Mouse (Mus musculus) CD4-positive, CD25-positive, alpha-beta regulatory T cell, adult 4 months (primary cell): ENCODE results near the gene Tbk1. TPM values are rescaled to one million over a fixed set of nuclear protein-coding genes. Genes with fewer than 3 reads are reported as not detected.
A peak's percentile ranks its signal among the peaks of the same experiment; 100 is the strongest.

Experiments used
- ATAC-seq: one replicate; pipeline ENCODE4 v1.8.0; 2017
- polyA plus RNA-seq, 2 experiments: library from polyadenylated mRNA; unstranded; fragments of 100-300 nt; shearing (Covaris generic); gene quantifications; one replicate each; pipeline ENCODE4 v1.2.1; 2017

Tbk1 gene
- polyA plus RNA-seq, 2 experiments from 2014 or later = 86.5 to 118 TPM

DNA sequence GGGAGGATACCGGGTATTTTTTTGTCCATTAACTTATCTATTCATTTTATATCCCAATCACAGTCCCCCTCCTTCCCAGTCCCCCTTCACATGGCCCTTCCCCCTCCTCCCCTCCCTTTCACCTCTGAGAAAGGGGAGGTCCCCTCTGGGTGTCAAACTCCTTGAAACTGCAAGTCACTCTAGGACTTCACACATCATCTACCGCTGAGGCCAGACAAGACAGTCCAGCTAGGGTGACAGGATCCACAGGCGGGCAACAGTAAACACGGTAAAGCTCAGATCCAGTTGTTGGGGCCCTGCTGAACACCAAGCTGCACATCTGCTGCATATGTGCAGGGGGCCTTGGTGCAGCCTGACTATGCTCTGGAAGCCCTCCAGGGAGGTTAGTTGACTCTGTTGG is 51.6 kb downstream of the Tbk1 start:
- ATAC-seq = no peak

DNA sequence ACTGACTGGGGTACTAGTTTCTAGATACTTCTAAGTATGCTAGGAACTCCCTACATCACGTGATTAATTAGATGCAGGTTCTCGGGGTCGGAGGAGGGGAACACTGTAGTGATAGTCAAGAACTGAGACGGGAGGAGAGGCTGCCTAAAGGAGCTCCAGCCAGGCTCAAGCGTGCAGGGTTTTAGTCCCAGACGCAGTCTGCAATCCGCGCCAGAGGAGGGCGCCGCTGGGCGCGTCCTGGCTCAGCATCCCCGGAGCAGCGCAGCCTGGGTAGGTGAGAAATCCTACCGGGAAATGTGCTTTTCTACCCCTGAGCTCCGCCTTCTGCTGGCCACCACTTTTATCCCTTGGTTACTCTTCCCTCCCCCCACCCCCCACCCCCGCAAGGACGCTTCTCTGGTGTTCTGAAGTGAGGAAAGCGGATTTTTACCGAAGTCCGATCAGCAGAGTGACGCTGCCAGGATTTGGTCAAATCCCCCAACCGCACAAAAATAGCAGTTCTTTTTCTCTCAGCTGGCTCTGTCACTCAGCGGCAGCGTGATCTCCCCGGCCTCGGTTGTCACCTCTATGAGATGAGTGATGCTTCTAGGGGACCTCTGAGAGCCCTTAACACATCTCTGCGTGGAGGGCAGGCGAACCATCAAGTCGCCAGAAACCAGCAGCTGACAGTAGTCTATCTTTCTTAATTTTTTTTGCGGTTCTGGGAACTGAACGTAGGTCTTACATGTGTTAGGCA is 53.3 kb downstream of the Tbk1 start:
- no peak for ATAC-seq

DNA sequence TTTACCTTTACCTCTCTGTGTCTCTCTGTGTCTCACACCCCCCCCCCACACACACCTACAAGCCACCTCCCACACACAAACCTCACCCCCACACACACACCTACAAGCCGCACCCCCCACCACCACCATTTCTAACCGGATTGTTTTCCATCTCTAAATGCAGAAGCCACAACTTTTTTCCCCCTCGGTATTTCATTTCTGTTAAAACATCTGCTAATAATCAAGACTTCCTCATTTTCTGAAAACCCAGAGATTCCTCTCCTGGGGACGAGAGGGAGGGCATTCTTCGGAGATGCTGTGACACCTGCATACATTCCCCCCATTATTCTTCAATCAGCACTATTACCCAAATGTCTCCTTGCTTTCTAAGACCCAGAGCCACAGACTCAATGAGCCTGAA is 55.0 kb downstream of the Tbk1 start:
- ATAC-seq = no peak

DNA sequence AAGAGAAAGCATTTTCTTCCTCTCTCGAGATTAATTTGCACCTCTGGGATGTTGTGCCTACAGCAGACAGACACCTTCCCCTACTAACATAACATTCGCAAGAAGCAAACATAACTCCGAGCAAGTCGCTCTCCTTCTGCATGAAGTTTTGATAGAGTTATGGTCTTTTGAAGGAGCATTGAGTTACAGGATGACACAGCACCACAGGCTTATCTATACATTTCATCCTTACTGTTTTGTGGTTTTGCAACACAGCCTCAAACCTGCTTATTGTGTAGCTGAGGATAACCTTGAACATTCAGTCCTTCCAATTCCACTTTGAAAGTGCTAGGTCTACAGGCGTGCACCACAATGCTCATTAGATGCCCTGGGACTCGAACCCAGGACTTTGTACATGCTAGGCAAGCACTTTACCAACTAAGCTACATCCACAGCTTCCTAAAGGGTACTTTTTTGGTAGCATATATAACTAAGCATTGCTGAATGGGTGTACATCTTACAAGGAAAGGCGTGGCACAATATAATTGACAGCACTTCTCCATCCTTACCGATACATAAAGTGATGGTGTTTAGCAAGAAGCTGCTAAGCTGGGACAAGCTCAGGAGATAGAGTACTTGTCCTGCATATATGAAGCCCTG is 56.1 kb downstream of the Tbk1 start:
- ATAC-seq = no peak

DNA sequence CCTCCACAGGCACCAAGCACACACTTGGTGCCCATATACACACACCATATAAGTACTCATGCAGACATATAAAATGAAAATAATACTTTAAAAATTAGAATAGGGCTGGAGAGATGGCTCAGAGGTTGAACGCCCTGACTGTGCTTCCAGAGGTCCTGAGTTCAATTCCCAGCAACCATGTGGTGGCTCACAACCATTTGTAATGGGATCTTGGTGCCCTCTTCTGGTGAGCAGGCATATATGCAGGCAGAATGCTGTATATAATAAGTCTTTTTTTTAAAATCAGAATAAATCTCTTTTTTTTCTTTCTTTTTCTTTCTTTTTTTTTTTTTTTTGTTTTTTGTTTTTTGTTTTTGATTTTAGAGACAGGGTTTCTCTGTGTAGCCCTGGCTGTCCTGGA is 57.3 kb downstream of the Tbk1 start:
- ATAC-seq = no peak

DNA sequence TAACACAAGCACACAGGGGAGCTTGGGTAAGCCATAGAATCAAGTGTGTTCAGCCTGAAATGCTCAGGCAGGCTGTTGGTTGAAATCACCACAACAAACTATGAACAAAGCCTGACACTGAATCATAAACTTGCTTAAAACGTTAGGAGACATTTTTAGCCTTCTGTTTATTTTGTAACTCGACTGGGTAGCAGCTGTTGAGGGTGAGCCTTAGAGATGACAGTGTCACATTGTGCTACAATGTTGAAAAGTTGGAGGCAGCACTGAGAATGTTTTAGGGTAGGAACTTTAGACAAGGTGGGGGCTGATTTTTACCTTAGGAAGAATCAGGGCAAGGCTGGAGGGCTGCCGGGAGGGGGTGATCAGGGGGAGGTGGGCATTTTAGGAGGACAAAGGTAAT is 58.1 kb downstream of the Tbk1 start:
- ATAC-seq = no peak

DNA sequence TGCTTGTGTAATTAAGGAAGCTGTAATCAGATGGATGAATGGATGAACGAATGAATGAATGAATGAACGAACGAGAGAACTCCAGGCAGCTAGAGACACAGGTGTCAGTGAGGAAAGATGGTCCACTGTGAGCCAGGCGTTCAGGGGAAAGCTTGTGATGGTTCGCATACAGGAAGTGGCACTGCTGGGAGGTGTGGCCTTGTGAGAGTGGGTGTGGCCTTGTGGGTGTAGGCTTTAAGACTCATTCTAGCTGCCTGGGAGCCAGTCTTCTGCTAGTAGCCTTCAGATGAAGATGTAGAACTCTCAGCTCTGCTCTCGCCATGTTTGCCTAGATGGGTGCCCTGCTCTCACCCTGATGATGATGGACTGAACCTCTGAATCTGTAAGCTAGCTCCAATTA is 59.5 kb downstream of the Tbk1 start:
- peak; percentile 47 for ATAC-seq

DNA sequence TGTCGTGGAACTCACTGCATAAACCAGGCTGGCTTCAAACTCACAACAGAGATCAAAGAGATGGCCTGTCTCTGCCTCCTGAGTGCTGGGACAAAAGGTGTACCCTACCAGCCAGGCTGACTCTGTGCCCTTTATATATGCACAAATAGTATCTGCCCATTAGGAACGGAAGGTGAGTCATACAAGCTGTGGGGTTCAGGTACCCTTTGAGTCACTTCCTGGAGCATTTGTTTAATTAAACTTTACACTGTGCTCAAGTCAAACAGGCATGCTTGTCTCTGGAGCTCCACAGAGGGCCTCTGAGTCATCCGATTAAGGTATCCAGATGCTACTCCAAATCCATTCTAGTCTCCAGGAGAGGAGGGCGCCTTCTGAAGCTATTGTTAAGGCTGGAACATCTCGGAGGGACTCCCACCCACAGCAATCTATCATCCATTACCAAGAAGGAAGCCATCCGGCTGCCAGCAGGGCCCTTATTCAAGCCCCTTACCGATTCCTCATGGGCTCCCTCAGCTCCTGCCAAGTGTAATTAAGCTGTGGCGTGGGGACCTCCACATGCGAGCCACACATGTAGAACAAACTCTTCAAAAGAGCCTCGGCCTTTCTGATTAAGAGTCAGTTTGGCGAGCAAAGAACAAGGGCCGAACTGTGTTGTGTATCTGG is 65.5 kb downstream of the Tbk1 start:
- ATAC-seq = peak; percentile 97

DNA sequence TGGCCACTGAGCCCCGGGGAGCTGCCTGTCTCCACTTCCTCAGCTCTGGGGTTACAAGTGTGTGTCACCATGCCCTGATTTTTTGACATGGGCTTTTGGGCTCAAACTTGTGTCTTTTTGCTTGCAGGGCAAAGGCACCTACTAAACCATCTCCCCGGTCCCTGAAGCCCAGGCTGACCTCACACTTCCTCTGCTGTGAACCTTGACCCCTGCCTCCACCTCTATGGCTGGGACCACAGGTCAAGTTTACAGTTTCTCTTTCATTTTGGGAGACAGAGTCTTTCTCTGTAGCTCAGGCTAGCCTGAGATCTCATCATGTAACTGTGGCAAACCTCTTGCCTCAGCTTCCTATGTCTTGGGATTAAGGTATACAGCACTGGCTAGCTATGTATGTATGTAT is 66.9 kb downstream of the Tbk1 start:
- ATAC-seq = no peak

DNA sequence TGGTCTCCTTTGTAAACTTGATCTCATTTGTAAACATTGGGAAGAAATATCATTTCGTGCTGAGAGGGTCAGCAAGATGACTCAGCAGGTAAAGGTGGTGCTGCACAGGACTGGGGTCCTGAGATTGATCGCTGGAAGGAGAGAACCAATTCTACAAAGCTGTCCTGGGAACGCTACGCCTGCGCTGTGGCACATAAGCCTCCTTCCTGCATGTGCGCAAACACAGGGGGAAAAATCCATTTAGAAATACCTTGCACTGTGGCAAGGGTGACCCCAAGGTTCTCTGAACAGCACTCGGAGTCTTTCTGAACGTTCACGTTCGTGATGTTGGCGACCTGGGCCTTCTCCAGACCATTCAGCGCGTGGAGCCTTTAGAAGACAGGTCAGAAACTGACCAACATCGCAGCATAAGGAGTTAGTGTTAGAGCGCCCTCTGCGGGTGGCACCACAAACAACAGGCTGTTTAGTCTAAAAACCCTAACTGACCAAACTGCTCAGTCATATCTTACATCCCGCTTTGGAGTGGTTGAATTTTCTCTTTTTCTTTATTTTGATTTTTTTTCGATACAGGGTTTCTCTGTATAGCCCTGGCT is 70.5 kb downstream of the Tbk1 start:
- peak; percentile 37 for ATAC-seq

DNA sequence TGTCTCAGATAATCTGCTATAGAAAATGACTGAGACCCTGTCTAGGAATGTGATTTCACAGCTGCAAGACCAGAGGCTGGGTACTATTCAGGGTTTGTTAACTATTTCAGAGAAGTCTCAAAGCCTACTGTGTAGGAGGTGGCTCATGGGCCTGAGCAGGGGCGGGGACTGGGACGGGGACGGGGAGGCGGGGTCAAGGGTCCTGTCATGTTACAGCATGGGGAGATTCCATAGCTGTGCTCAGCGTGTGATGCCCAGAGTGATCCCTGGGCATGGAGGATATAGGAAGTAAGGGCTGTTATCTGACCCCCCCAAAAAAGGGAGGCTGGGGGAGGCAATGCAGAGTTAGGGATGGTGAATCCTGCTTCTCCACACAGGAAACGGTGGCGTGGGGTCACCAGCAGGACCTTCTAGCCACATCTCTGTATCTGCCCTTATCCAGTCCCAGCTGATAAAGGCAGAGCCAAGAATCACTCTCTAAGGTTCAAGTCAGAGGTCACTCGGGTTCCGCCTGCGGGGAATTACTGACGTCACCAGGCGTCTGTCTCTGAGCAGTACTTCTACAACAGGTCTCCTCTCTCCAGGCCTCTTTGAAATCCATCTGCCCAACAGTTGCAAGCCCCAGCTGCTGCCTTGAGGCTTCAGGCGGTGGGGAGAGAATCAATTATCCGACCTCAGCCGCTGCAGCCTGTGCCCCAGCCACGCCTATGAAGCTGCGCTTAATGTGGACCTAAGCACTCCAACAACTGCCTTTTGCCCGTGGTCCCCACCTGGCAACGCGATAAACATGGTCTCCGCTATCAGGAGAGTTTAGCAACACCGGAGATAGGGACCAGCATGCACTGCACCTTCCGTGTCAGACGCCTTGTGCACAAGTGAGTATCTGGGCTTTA is 76.6 kb downstream of the Tbk1 start:
- no peak for ATAC-seq

DNA sequence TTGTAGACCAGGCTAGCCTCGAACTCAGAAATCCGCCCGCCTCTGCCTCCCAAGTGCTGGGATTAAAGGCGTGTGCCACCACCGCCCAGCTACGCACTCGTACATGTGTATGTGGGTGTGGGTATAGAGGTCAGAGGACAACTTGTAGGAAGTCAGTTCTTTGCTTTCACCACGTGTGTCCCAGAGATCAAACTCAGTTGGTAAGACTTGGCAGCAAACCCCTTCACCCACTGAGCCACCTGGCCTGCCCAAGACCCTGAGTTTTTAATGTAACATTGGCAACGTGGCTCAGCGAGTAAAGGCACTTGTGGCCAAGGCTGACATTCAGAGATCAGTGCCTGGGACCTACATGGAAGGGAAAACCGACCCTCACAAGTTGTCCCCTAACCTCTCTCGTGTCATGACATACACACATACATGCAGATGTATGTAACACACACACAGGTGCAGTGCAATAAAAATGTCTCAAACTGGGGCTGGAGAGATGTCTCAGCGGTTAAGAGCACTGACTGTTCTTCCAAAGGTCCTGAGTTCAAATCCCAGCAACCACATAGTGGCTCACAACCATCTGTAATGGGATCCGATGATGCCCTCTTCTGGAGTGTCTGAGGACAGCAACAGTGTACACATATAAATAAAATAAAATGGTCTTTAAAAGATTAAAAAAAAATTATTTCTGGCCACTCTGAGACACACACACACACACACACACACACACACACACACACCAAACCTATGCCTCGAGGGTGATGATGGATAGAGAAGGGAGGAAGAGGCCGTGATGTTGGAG is 78.6 kb downstream of the Tbk1 start:
- ATAC-seq = peak; percentile 1

DNA sequence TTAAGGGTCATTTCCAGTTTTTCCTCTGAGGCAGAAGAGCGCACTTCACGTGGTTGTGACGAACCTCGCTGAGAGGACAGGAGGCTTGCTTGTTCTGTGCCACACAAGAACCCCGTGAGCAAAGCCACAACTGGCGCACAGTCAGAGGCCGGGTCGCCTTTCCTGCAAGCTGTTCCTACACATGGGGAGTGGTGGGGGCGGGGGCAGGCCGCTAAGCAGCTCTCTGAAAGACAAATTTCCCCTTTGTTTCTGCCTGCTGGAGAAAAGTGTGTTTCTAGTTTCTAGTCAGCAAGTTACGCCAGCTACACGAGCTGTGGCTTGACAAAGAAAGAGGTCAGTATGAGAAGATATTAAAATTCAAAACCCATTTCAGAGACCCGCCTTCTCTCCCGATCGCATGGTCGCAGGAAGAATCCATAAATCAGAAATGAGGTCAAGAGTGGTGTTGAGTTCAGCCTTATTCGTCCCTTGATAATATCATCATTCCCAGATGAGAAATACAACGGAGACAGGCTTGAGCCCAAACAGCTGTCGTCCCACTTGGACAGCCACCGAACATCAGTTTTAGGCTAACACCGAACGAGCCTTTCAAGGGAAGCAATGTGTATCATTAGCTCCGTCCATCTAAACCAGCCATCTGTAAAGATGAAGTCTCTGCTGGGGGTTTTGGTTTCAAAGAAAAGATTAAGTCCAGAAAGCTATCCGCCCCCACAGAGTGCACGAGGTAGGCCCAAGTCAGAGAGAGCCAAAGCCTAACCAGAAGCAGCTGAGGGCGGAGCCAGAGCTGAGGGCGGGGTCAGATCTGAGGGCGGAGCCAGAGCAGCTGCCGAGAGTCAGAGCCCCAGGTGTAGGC is 79.6 kb downstream of the Tbk1 start:
- ATAC-seq = peak; percentile 85

DNA sequence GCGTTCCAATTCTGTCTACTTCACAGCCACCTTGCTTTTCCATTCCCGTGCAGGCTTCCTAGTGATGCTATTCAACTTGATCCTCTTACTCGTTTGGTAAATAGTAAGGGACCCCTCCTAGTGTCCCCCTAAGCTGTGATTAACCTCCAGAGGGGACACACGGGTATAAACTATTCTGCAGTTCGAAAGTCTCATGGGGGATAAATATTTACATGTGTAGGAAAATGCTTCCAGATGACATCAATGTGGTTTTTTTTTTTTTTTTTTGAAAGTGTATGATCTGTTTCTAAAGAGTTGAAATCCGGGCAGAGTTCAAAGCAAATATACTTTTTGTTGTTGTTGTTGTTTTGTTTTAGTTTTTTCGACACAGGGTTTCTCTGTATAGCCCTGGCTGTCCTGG is 80.7 kb downstream of the Tbk1 start:
- ATAC-seq = no peak

DNA sequence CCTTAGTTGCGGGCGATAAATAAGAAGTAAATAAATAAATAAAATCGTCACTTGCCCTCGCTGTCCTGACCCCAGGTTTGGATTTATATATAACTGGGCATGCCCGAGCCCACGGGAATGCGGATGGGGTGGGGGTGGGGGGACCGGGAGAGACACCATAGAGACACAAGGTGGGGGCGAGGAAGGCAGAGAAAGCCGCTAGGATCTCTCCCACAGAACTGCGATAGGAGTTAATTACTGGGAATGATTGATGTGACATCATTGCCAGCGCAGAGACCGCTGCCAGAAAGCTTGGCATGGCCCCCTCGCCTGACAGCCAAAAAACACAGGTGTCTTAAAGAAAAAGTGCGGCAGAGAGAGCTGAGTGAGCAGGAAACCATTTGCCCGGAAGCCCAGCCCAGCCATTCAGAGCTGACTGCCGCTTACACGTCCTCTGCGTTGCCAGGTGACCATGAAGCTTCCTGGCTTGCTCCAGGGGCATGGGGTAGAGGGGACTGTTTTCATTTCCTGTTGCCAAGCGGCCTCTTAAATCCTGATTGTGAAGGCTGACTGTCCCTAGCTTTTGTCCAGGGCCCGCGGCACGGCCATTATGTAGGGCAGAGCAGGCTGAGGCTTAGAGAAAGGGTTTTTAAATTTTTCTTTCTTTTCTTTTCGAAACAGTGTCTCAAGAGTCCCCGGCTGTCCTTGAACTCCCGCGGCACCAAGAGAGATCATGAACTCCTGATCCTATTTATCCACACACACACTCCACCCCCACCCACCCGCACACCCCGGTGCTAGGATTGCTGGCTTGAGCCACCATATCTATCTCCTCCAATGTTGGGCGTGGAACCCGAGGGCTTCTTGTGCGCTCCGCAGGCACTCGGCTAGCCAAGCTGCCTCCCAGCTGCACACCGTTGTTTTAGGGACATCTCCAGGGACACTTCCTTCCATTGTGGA is 81.3 kb downstream of the Tbk1 start:
- ATAC-seq = peak; percentile 89

DNA sequence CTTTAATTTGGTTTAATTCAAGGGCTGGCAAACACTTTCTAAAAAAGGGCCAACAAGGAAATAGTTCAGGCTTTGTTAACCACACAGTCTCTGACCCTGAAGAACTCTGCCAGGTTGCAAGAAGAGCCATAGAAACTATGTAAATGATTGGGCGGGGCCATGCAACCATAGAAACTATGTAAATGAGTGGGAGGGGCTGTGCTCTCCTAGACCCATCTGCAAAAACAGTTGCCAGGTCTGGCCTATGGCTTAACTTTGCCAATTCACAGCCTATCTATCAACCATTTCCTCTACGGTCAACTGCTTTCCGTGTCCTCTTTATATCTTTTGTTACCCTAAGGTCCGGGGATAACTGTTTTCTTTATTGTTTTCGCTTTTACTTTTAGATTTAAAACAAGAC is 85.4 kb downstream of the Tbk1 start:
- peak; percentile 57 for ATAC-seq

DNA sequence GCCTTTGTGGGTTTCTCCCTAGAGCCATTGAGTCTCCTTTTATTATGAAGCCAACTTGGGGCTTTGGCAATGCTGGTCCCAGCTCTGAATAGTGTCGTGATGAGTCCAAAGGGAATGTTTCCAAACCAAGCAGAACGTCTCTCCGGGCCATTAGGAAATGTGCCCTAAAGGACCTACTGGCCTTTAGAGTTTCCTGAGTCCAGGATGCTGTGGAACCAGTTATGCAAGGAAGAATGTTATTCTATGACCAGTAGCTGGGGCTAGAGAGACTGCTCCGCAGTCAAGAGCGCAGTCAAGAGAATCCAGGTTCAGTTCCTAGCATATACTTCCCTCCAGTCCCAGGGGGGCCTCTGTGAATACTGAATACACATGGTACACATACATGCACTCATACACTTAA is 86.6 kb downstream of the Tbk1 start:
- no peak for ATAC-seq

DNA sequence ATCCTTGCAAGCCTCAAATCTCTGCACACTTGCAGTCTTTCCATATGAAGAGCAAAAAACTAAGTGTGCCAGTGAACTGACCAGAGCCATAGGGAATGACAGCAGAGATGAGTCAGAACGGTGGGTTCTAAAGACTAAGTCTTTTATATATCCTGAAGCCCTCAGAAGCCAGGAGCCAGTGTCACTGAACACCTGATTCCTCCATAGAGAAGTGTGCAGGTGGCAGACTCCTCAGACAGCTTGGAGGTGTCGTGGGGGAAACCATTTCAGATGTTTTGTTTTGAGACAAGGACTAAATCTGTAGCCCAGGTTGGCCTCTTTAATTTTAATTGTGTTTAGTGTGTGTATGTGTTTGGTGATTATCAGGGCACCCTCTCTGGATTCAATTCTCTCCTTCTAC is 87.5 kb downstream of the Tbk1 start:
- no peak for ATAC-seq

DNA sequence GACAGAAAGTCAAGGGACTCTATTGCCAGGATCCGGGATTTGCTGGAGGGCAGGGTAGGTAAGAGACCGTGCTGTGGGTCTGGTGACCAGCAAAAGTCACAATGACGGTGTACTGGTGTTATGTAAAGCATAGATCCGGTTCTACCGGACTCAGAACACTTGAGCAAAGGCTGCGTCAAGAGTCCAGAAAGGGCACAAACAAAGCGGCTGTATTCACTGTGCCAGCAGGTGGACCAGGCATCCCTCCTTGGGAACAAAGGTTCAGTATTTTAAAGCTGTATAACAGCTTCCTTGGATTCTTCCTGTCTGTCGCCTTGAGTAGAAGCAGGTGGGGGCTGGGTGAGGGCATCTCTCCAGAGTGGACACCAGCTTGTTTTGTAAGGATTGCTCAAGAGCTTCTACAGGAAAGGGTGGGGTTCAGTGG is 88.1 kb downstream of the Tbk1 start:
- no peak for ATAC-seq

DNA sequence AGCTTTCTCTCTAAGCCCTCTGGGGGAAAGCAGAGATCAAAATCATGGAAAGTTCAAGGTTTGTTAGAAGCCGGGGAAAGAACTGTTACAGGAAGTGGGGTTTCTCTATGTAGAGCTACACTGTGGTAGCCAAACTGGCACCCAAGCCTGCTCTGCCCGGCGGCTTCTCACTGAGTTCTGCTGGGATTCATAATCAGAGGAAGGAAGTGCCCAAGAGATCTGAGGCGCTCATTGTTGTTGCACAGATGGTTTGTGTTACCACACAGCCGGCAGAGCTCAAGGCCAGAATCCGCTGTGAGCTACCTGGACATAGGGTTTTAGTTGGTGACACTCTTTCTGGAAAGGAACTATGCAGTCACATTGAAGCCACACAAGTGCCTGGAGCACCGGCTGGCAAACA is 88.6 kb downstream of the Tbk1 start:
- ATAC-seq = peak; percentile 22
